Mouse (Mus musculus) ES-E14 (cell line): ENCODE measurements around the gene Als2cr12.

ENCODE experiments used
- MAFK ChIP-seq: IDR thresholded peaks from 2 replicates; pipeline ENCODE4 v1.6.1; 2014; ENCODE audit warnings: mild to moderate bottlenecking, low read depth, low read length, inconsistent platforms; ENCODE audit not compliant: insufficient read depth
- ZC3H11A ChIP-seq: IDR thresholded peaks from 2 replicates; pipeline ENCODE4 v1.6.1; 2012; ENCODE audit warnings: low read depth, mild to moderate bottlenecking, inconsistent platforms, low read length, borderline replicate concordance

DNA sequence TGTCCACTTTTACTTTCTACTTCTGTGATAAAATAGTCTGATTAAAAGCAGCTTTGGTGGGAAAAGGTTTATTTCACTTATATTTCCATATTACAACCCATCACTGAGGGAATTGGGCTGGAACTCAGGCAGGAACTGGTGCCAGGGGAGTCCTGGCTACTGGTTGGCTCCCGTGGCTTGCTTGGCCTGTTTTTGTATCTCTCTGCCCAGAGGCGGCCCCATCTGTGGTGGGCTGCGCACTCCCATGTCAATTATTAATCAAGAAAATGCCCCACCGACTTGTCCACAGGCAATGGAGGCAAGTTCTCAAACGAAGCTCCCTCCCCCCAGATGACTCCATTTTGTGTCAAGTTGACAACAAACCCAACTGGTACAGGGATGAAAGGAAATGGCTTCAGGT, 27.6 kb downstream of the Als2cr12 start:
- TF ChIP-seq ZC3H11A, result no peak
- no peak for TF ChIP-seq MAFK
